Mouse (Mus musculus): ENCODE results near the gene Mgat4d. TPM values are rescaled to one million over a fixed set of nuclear protein-coding genes. Genes with fewer than 3 reads are reported as not detected.
A peak's percentile ranks its signal among the peaks of the same experiment; 100 is the strongest.

The Mgat4d gene
- polyA plus RNA-seq, 1 experiment, result 30.8 TPM

GRCm38 (mm10) chr8:83351315-83351714, 3.0 kb downstream of the Mgat4d start:
- no peak overlapping the region for H3K4me3 ChIP-seq (ENCODE audit: control insufficient read depth, low read depth, low read length)
- no peaks in the 10 kb centered on the region for H3K36me3 ChIP-seq (ENCODE audit: control insufficient read depth, insufficient read depth, low read length)
- no peak for TF ChIP-seq POLR2A (IDR thresholded peaks at IDR 0.05; ENCODE audit: control insufficient read depth, low read depth, low read length)
- no peak for TF ChIP-seq CTCF (IDR thresholded peaks at IDR 0.05; ENCODE audit: control insufficient read depth, insufficient read depth, insufficient replicate concordance, low read depth, low read length)
- H3K4me1 ChIP-seq (ENCODE audit: control insufficient read depth, insufficient read depth, low read length), result peaks cover 11% of the 10 kb centered on the region
- no peak overlapping the region for H3K27ac ChIP-seq (ENCODE audit: control insufficient read depth, insufficient read depth, low read depth, low read length)
- H3K27me3 ChIP-seq (ENCODE audit: control insufficient read depth, insufficient read depth, low read length), result no peaks in the 10 kb centered on the region

GRCm38 (mm10) chr8:83363156-83363769, 15.0 kb downstream of the Mgat4d start:
- TF ChIP-seq POLR2A (IDR thresholded peaks at IDR 0.05; ENCODE audit: control insufficient read depth, low read depth, low read length) (no peak), CTCF (IDR thresholded peaks at IDR 0.05; ENCODE audit: control insufficient read depth, insufficient read depth, insufficient replicate concordance, low read depth, low read length) (no peak)
- Histone ChIP-seq H3K27me3 (ENCODE audit: control insufficient read depth, insufficient read depth, low read length) (no peaks in the 10 kb centered on the region), H3K4me3 (ENCODE audit: control insufficient read depth, low read depth, low read length) (no peak overlapping the region), H3K36me3 (ENCODE audit: control insufficient read depth, insufficient read depth, low read length) (no peaks in the 10 kb centered on the region; the same call in 1 of the 2 replicates), H3K27ac (ENCODE audit: control insufficient read depth, insufficient read depth, low read depth, low read length) (no peak overlapping the region), H3K4me1 (ENCODE audit: control insufficient read depth, insufficient read depth, low read length) (no peaks in the 10 kb centered on the region)

- Histone ChIP-seq H3K27me3 (ENCODE audit: control insufficient read depth, insufficient read depth, low read length) (no peaks in the 10 kb centered on the region), H3K4me3 (ENCODE audit: control insufficient read depth, low read depth, low read length) (no peak overlapping the region), H3K4me1 (ENCODE audit: control insufficient read depth, insufficient read depth, low read length) (no peaks in the 10 kb centered on the region), H3K36me3 (ENCODE audit: control insufficient read depth, insufficient read depth, low read length) (no peaks in the 10 kb centered on the region; the same call in 1 of the 2 replicates), H3K27ac (ENCODE audit: control insufficient read depth, insufficient read depth, low read depth, low read length) (no peak overlapping the region)
- no peak for TF ChIP-seq POLR2A (IDR thresholded peaks at IDR 0.05; ENCODE audit: control insufficient read depth, low read depth, low read length)
- no peak for TF ChIP-seq CTCF (IDR thresholded peaks at IDR 0.05; ENCODE audit: control insufficient read depth, insufficient read depth, insufficient replicate concordance, low read depth, low read length)
Observed at GRCm38 (mm10) chr8:83377231-83377630, 29.0 kb downstream of the Mgat4d start.

- H3K27me3 ChIP-seq (ENCODE audit: control insufficient read depth, insufficient read depth, low read length), result no peaks in the 10 kb centered on the region
- no peaks in the 10 kb centered on the region for H3K4me1 ChIP-seq (ENCODE audit: control insufficient read depth, insufficient read depth, low read length)
- H3K4me3 ChIP-seq (ENCODE audit: control insufficient read depth, low read depth, low read length), result no peak overlapping the region
- no peaks in the 10 kb centered on the region; the same call in 1 of the 2 replicates for H3K36me3 ChIP-seq (ENCODE audit: control insufficient read depth, insufficient read depth, low read length)
- H3K27ac ChIP-seq (ENCODE audit: control insufficient read depth, insufficient read depth, low read depth, low read length), result no peak overlapping the region
- TF ChIP-seq CTCF (IDR thresholded peaks at IDR 0.05; ENCODE audit: control insufficient read depth, insufficient read depth, insufficient replicate concordance, low read depth, low read length) (no peak), POLR2A (IDR thresholded peaks at IDR 0.05; ENCODE audit: control insufficient read depth, low read depth, low read length) (no peak)
Observed at GRCm38 (mm10) chr8:83380141-83380540, 31.9 kb downstream of the Mgat4d start.

GRCm38 (mm10) chr8:83381016-83381415, 32.7 kb downstream of the Mgat4d start:
- no peak for TF ChIP-seq POLR2A (IDR thresholded peaks at IDR 0.05; ENCODE audit: control insufficient read depth, low read depth, low read length)
- TF ChIP-seq CTCF (IDR thresholded peaks at IDR 0.05; ENCODE audit: control insufficient read depth, insufficient read depth, insufficient replicate concordance, low read depth, low read length), result no peak
- no peaks in the 10 kb centered on the region for H3K27me3 ChIP-seq (ENCODE audit: control insufficient read depth, insufficient read depth, low read length)
- no peak overlapping the region for H3K4me3 ChIP-seq (ENCODE audit: control insufficient read depth, low read depth, low read length)
- H3K4me1 ChIP-seq (ENCODE audit: control insufficient read depth, insufficient read depth, low read length), result no peaks in the 10 kb centered on the region
- H3K36me3 ChIP-seq (ENCODE audit: control insufficient read depth, insufficient read depth, low read length), result no peaks in the 10 kb centered on the region; the same call in 1 of the 2 replicates
- no peak overlapping the region for H3K27ac ChIP-seq (ENCODE audit: control insufficient read depth, insufficient read depth, low read depth, low read length)

GRCm38 (mm10) chr8:83382850-83383249, 34.6 kb downstream of the Mgat4d start:
- Histone ChIP-seq H3K36me3 (ENCODE audit: control insufficient read depth, insufficient read depth, low read length) (no peaks in the 10 kb centered on the region; the same call in 1 of the 2 replicates), H3K4me1 (ENCODE audit: control insufficient read depth, insufficient read depth, low read length) (no peaks in the 10 kb centered on the region), H3K4me3 (ENCODE audit: control insufficient read depth, low read depth, low read length) (no peak overlapping the region), H3K27ac (ENCODE audit: control insufficient read depth, insufficient read depth, low read depth, low read length) (no peak overlapping the region), H3K27me3 (ENCODE audit: control insufficient read depth, insufficient read depth, low read length) (no peaks in the 10 kb centered on the region)
- TF ChIP-seq POLR2A (IDR thresholded peaks at IDR 0.05; ENCODE audit: control insufficient read depth, low read depth, low read length) (no peak), CTCF (IDR thresholded peaks at IDR 0.05; ENCODE audit: control insufficient read depth, insufficient read depth, insufficient replicate concordance, low read depth, low read length) (no peak)

GRCm38 (mm10) chr8:83389316-83390005, 41.2 kb downstream of the Mgat4d start, which contains the start of gene Clgn:
Gene Clgn, plus strand, starts transcription at chr8:83389867.
- TF ChIP-seq POLR2A (IDR thresholded peaks at IDR 0.05; ENCODE audit: control insufficient read depth, low read depth, low read length) (peak; percentile 81), CTCF (IDR thresholded peaks at IDR 0.05; ENCODE audit: control insufficient read depth, insufficient read depth, insufficient replicate concordance, low read depth, low read length) (no peak)
- Histone ChIP-seq H3K36me3 (ENCODE audit: control insufficient read depth, insufficient read depth, low read length) (no peaks in the 10 kb centered on the region; the same call in none of the 2 replicates), H3K27ac (ENCODE audit: control insufficient read depth, insufficient read depth, low read depth, low read length) (peak within 1 kb of the TSS; percentile 92), H3K4me1 (ENCODE audit: control insufficient read depth, insufficient read depth, low read length) (peaks cover 4% of the 10 kb centered on the region), H3K4me3 (ENCODE audit: control insufficient read depth, low read depth, low read length) (peak within 1 kb of the TSS; percentile 94), H3K27me3 (ENCODE audit: control insufficient read depth, insufficient read depth, low read length) (no peaks in the 10 kb centered on the region)

Data from testis, adult 2 months (tissue).